Mouse (Mus musculus) ES-Bruce4 (cell line): Measurements from ENCODE around the gene Mpc1.

Experiments
- CTCF ChIP-seq: IDR thresholded peaks from one replicate; pipeline ENCODE4 v1.8.1; 2011; ENCODE audit warnings: low read depth, low read length
- POLR2A ChIP-seq: IDR thresholded peaks from one replicate; pipeline ENCODE4 v1.8.1; 2011; ENCODE audit warnings: low read length; ENCODE audit not compliant: insufficient read depth

DNA sequence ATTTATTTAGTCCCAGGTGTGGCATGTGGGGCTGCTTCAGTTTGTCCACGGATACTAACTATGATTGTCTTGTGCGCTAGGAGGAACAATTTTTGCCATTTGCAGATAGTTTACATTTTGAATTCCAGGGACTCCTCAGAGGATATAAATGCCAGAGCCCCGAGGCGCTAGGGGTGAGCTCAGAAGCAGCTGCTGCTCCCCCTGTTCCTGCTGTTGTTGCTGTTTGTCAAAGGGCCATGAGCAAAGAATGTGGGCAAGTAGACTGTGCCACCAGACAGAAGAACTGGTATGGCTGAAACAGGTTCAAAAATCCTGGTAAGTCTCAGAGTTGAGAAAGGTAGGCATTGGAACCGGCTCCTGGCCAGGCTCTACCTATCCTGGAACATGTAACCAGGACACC lies 21.0 kb downstream of the Mpc1 start:
- TF ChIP-seq POLR2A, result no peak
- no peak for TF ChIP-seq CTCF
